Mouse (Mus musculus) kidney, embryonic 15.5 days (tissue): ENCODE results near the gene Rad9a. TPM values are rescaled to one million over a fixed set of nuclear protein-coding genes. Genes with fewer than 3 reads are reported as not detected.

ENCODE experiments used
- ATAC-seq: fragments of 200-750 bp; cut with Nextera tagmentation; replicated peaks from 2 replicates; pipeline ENCODE4 v1.8.0; 2017; ENCODE audit warnings: moderate TSS enrichment; ENCODE audit not compliant: low FRiP score
- H3K27ac ChIP-seq: fragments of 300-500 bp; sonication (generic); 2 replicates; pipeline ENCODE4 v1.5.1; 2015; ENCODE audit warnings: mild to moderate bottlenecking, inconsistent platforms
- H3K27me3 ChIP-seq: fragments of 300-500 bp; sonication (generic); 2 replicates; pipeline ENCODE4 v1.6.1; 2015; ENCODE audit warnings: inconsistent platforms
- H3K36me3 ChIP-seq: fragments of 300-500 bp; sonication (generic); 2 replicates; pipeline ENCODE4 v1.6.1; 2015; ENCODE audit warnings: inconsistent platforms
- H3K4me1 ChIP-seq: fragments of 300-500 bp; sonication (generic); 2 replicates; pipeline ENCODE4 v1.6.1; 2015; ENCODE audit warnings: inconsistent platforms
- H3K4me2 ChIP-seq: fragments of 300-500 bp; sonication (generic); 2 replicates; pipeline ENCODE4 v1.6.1; 2015; ENCODE audit warnings: moderate library complexity, mild to moderate bottlenecking, inconsistent platforms
- H3K4me3 ChIP-seq: fragments of 300-500 bp; sonication (generic); replicated peaks from 2 replicates; pipeline ENCODE4 v1.5.1; 2015; ENCODE audit warnings: mild to moderate bottlenecking, inconsistent platforms
- H3K9ac ChIP-seq: fragments of 300-500 bp; sonication (generic); 2 replicates; pipeline ENCODE4 v1.6.1; 2015; ENCODE audit warnings: mild to moderate bottlenecking, inconsistent platforms
- H3K9me3 ChIP-seq: fragments of 300-500 bp; sonication (generic); replicated peaks from 2 replicates; pipeline ENCODE4 v1.6.1; 2016; ENCODE audit warnings: inconsistent platforms
- WGBS: fragments of 180-500 bp; shearing (Covaris S2); methylation state at CpG from one replicate; pipeline ENCODE4 v1.1.7; 2015; ENCODE audit warnings: mixed read lengths; 5-methylcytosine and 5-hydroxymethylcytosine counted together
- polyA plus RNA-seq: library from polyadenylated mRNA; unstranded; fragments of >200 nt; fragmentation: Nextera tagmentation; extraction: Ambion mirVana; gene quantifications from 2 replicates; pipeline ENCODE4 v1.2.1, GENCODE M21; 2015

Gene Rad9a
- polyA plus RNA-seq, 1 experiment from 2014 or later = 38.2 TPM

- Histone ChIP-seq H3K27ac (peak overlapping the region; percentile 95), H3K9me3 (no peaks in the 10 kb centered on the region), H3K4me2 (0 out of 2 replicates have a peak overlapping the region, but pooled peaks have one; percentile 19), H3K36me3 (no peaks in the 10 kb centered on the region), H3K4me3 (no peak overlapping the region), H3K9ac (no peak overlapping the region), H3K4me1 (peaks cover 51% of the 10 kb centered on the region), H3K27me3 (no peaks in the 10 kb centered on the region; the same call in 1 of the 2 replicates)
- 23% methylated on average over 9 of the region's 9 CpGs for WGBS
- peak; percentile 34; the same call in 1 of the 2 replicates for ATAC-seq
Observed at GRCm38 (mm10) chr19:4229451-4230076, 28.1 kb upstream of the Rad9a start.

DNA sequence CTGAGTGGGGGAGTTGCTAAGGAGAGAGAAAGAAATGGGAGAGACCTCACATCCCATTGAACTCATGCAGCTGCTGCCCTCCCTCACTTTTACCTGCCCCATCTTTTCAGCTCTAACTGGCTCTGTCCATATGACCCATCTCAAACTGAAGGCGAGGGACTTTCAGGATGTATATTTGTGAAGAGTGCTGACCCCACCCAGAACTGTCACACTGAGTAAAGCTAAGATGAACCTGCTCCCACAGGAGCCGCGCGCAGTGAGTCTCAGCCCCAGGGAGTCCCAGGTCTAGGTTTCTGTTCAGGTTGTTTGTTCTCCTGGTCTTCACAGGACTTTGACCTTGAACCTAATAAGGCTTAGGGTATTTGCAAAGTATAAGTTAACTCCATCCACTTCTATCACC, 27.4 kb upstream of the Rad9a start:
- H3K4me3 ChIP-seq = no peak overlapping the region
- WGBS = 78% methylated on average over 4 of the region's 4 CpGs
- H3K4me2 ChIP-seq = no peak overlapping the region
- peaks cover 51% of the 10 kb centered on the region for H3K4me1 ChIP-seq
- H3K27ac ChIP-seq = no peak overlapping the region
- no peak overlapping the region for H3K9ac ChIP-seq
- H3K27me3 ChIP-seq = no peaks in the 10 kb centered on the region; the same call in 1 of the 2 replicates
- no peak for ATAC-seq
- H3K36me3 ChIP-seq = no peaks in the 10 kb centered on the region
- no peaks in the 10 kb centered on the region for H3K9me3 ChIP-seq

- 17% methylated on average over 8 of the region's 8 CpGs for WGBS
- Histone ChIP-seq H3K9ac (no peak overlapping the region), H3K27me3 (no peaks in the 10 kb centered on the region; the same call in 1 of the 2 replicates)
Observed at GRCm38 (mm10) chr19:4227894-4228678, 26.6 kb upstream of the Rad9a start.

DNA sequence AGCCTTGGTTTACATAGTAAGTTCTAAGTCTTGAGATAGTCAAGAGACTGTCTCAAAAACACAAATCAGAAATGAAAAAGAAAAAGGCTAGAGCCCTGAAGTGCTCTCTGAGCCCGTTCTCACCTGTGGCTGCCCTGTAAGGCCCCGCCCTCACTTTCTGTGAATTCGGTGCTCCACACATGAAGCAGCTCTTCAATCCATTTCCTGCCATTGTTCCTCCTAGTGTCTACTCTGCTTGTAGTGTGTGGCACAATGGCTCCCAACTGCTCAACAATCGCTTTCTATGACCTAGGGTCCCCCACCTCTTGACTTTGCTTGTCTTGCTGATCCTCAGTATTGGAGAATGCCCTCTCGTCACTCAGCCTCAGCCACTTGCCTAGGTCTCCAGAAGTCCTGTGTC, 26.0 kb upstream of the Rad9a start:
- no peaks in the 10 kb centered on the region for H3K9me3 ChIP-seq
- no peak overlapping the region for H3K9ac ChIP-seq
- no peaks in the 10 kb centered on the region; the same call in 1 of the 2 replicates for H3K27me3 ChIP-seq
- H3K36me3 ChIP-seq = peaks cover 7% of the 10 kb centered on the region; the same call in 1 of the 2 replicates
- H3K4me2 ChIP-seq = no peak overlapping the region
- H3K4me1 ChIP-seq = peaks cover 50% of the 10 kb centered on the region
- no peak for ATAC-seq
- no peak overlapping the region for H3K27ac ChIP-seq
- whole genome bisulfite sequencing = 79% methylated on average over 5 of the region's 5 CpGs
- no peak overlapping the region for H3K4me3 ChIP-seq

More at GRCm38 (mm10) chr19:4227894-4228678, 26.6 kb upstream of the Rad9a start:
- Histone ChIP-seq H3K4me3 (no peak overlapping the region), H3K36me3 (peaks cover 2% of the 10 kb centered on the region; the same call in 1 of the 2 replicates), H3K27ac (no peak overlapping the region; the same call in 1 of the 2 replicates), H3K4me1 (peaks cover 50% of the 10 kb centered on the region), H3K9me3 (no peaks in the 10 kb centered on the region), H3K4me2 (no peak overlapping the region)
- peak; percentile 26; the same call in 1 of the 2 replicates for ATAC-seq

DNA sequence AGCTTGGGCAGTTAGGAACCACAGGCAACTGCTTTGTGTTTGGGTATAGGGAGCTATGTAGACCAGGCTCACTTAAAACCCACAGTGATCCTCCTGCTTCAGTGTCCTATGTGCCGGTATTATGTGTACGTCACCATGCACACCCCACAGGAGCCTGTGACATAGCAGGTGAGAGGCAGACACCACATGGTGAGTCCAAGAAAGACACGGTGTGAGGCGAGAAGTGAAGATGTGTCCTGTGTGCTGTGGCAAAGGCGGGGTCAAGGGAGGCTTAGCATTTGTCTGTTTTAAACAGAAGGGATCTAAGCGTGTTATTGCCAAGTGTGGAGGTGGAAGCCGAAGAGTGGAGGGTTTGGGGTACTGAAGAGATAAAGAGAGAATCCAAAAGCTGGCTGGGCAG, 25.3 kb upstream of the Rad9a start:
- WGBS = 87% methylated on average over 7 of the region's 7 CpGs

DNA sequence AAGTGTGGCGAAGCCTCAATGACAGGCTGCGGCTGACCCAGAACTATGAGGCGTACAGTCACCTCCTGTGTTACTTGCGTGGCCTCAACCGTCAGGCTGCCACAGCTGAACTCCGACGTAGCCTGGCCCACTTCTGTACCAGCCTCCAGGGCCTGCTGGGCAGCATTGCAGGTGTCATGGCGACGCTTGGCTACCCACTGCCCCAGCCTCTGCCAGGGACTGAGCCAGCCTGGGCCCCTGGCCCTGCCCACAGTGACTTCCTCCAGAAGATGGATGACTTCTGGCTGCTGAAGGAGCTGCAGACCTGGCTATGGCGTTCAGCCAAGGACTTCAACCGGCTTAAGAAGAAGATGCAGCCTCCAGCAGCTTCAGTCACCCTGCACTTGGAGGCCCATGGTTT, 20.7 kb upstream of the Rad9a start:
- Histone ChIP-seq H3K27me3 (no peaks in the 10 kb centered on the region; the same call in 1 of the 2 replicates), H3K4me3 (no peak overlapping the region), H3K9ac (no peak overlapping the region), H3K4me1 (peaks cover 56% of the 10 kb centered on the region), H3K4me2 (peak overlapping the region; percentile 38), H3K36me3 (peaks cover 11% of the 10 kb centered on the region; the same call in 1 of the 2 replicates), H3K9me3 (no peaks in the 10 kb centered on the region), H3K27ac (peak overlapping the region; percentile 66)
- 49% methylated on average over 11 of the region's 11 CpGs for WGBS
- peak; percentile 52 for ATAC-seq

More for the DNA sequence above, 25.3 kb upstream of the Rad9a start:
- H3K9ac ChIP-seq = no peak overlapping the region
- H3K4me3 ChIP-seq = no peak overlapping the region
- H3K27ac ChIP-seq = no peak overlapping the region
- no peak for ATAC-seq
- no peaks in the 10 kb centered on the region for H3K9me3 ChIP-seq
- H3K4me2 ChIP-seq = no peak overlapping the region
- H3K27me3 ChIP-seq = no peaks in the 10 kb centered on the region; the same call in 1 of the 2 replicates
- H3K4me1 ChIP-seq = peaks cover 50% of the 10 kb centered on the region
- peaks cover 11% of the 10 kb centered on the region; the same call in 1 of the 2 replicates for H3K36me3 ChIP-seq

DNA sequence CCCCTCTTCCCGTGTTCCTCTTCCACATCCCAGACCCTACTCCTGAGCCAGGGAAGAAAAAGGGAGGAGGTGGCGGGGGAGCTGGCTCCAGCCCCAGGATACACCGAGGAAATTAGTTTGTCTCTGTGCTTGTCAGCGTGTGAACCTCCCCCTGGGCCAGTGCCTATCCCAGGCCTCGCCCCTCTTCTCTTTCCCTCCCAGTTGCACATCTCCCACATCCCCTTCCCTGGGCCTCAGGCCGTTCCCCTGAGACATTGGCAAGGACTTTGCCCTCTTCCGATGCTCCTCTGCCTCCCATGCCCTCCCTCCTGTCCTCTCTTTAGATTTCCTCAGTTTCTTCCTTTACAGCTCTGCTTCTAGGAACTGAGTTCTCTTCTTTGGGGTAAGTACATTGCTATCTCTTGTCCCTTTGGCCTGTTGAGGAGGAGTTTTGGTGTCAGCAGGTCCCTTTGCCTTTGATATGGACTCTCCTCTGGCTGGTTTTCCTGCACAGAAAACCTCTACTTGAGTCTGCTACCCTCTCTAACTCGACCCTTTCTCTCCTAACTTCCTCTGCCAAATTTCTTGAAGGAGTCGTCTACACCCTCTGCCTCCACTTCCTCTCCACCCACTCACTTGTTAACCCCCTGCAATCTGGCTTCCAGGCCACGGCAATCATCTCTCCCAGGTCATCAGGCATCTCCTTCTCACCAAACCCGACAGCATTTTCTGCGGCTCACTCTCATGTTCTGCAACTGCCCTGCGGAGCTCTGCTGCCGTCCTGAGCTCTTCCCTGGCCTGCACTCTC, 19.7 kb upstream of the Rad9a start:
- H3K4me3 ChIP-seq = no peak overlapping the region
- peaks cover 66% of the 10 kb centered on the region for H3K4me1 ChIP-seq
- peak overlapping the region; percentile 22; the same call in 1 of the 2 replicates for H3K9ac ChIP-seq
- H3K4me2 ChIP-seq = peak overlapping the region; percentile 38
- peaks cover 11% of the 10 kb centered on the region; the same call in 1 of the 2 replicates for H3K36me3 ChIP-seq
- H3K27ac ChIP-seq = peak overlapping the region; percentile 66
- no peaks in the 10 kb centered on the region for H3K27me3 ChIP-seq
- no peaks in the 10 kb centered on the region for H3K9me3 ChIP-seq
- WGBS = 22% methylated on average over 14 of the region's 14 CpGs
- peak; percentile 63 for ATAC-seq

DNA sequence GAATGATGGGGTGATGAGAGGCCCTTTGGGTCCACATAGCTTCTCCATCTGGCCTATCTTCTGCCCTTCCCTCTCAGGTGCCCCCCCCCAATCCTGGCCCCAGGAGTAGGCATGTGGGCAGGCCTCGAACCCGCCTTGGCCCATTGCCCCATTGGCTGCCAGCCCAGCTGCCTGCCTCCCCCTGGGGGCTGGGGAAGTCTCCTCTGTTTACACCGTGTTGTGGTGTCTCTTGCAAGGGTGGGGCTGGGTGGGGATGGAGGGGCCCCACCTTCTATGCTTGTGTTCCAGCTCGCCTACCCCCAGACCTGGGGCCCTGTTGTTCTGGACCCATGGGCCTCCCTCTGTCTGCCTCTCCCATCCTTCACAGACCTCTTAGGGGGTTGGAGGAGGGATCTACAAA, 19.0 kb upstream of the Rad9a start:
- no peak for ATAC-seq
- Histone ChIP-seq H3K9ac (no peak overlapping the region), H3K4me2 (peak overlapping the region; percentile 38), H3K9me3 (no peaks in the 10 kb centered on the region), H3K27ac (peak overlapping the region; percentile 66), H3K36me3 (peaks cover 11% of the 10 kb centered on the region; the same call in 1 of the 2 replicates), H3K27me3 (no peaks in the 10 kb centered on the region), H3K4me3 (no peak overlapping the region), H3K4me1 (peaks cover 73% of the 10 kb centered on the region)
- WGBS = 53% methylated on average over 4 of the region's 4 CpGs

DNA sequence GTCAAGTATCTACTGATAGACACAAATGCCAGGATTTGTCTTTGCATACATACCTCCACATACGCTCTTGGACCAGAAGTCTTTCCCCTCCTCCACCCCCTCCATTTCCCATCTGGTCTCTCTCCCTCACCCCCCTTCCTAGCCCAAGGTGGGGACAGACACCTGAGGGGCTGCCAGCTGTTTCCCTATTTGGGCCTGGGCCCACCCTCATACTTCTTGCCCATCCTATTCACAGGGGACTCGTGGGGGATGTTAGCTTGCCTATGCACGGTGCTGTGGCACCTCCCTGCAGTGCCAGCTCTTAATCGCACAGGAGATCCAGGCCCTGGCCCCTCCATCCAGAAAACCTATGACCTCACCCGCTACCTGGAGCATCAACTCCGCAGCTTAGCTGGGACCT, 18.5 kb upstream of the Rad9a start:
- Histone ChIP-seq H3K9me3 (no peaks in the 10 kb centered on the region), H3K4me1 (peaks cover 76% of the 10 kb centered on the region), H3K4me2 (no peak overlapping the region; the same call in 1 of the 2 replicates), H3K9ac (no peak overlapping the region), H3K27me3 (no peaks in the 10 kb centered on the region), H3K4me3 (no peak overlapping the region), H3K27ac (peak overlapping the region; percentile 66; the same call in 1 of the 2 replicates), H3K36me3 (peaks cover 11% of the 10 kb centered on the region; the same call in 1 of the 2 replicates)
- no peak for ATAC-seq
- 88% methylated on average over 6 of the region's 6 CpGs for WGBS

DNA sequence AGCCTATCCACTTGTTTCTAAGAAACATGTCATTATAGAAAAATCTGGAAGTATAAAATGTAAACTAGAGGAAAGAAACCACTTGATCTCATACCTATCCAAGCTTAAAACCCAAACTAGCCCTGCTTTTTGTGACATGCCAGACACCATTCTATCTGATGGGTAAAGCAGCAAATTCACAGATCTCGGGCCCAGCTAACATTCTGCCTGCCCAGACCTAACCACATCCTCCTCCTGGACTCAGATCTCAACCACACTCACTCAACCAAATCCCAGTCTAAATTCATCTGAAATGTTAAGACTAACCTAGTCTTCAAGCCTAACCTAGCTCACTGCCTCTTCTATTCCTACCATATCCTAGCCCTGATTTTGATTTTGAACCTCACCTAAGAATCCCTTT, 17.3 kb upstream of the Rad9a start:
- H3K4me1 ChIP-seq = peaks cover 80% of the 10 kb centered on the region
- no peak for ATAC-seq
- no peaks in the 10 kb centered on the region for H3K9me3 ChIP-seq
- no peak overlapping the region for H3K27ac ChIP-seq
- no peak overlapping the region for H3K4me2 ChIP-seq
- H3K4me3 ChIP-seq = no peak overlapping the region
- H3K9ac ChIP-seq = no peak overlapping the region
- H3K36me3 ChIP-seq = peaks cover 11% of the 10 kb centered on the region; the same call in 1 of the 2 replicates
- WGBS = 79% methylated on average over 1 of the region's 1 CpGs
- H3K27me3 ChIP-seq = no peaks in the 10 kb centered on the region

DNA sequence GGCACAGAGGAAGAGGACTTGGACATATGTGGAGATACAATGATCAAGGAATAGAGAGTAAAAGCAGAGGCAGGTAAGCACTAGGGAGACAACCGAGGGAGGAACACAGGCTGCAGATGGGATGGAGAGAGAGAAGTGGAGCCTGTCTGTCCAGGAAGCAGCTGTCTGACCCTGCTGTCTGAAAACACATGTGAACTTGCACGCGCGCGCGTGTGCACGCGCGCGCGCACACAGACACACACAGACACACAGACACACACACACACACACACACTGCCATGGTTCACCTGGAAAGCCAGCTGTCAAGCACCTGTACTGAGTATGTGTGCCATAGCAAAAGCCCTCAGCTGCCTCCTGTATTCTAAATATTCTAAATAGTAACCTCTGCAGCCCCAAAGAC, 16.8 kb upstream of the Rad9a start:
- no peak overlapping the region for H3K9ac ChIP-seq
- H3K27ac ChIP-seq = no peak overlapping the region
- no peak for ATAC-seq
- no peak overlapping the region for H3K4me3 ChIP-seq
- WGBS = 85% methylated on average over 11 of the region's 11 CpGs
- no peak overlapping the region for H3K4me2 ChIP-seq
- no peaks in the 10 kb centered on the region for H3K9me3 ChIP-seq
- H3K4me1 ChIP-seq = peaks cover 85% of the 10 kb centered on the region
- H3K36me3 ChIP-seq = peaks cover 11% of the 10 kb centered on the region; the same call in 1 of the 2 replicates
- H3K27me3 ChIP-seq = no peaks in the 10 kb centered on the region
